Mouse (Mus musculus) layer of hippocampus, postnatal 10 days (tissue): Measurements from ENCODE around the gene Zfp28. TPM values are rescaled to one million over a fixed set of nuclear protein-coding genes. Genes with fewer than 3 reads are reported as not detected.
A peak's percentile ranks its signal among the peaks of the same experiment; 100 is the strongest.

Experiments used
- DNase-seq, 2 experiments: peaks; one replicate each; pipeline ENCODE4 v3.0.0; 2021; ENCODE audit warnings: low spot score in 2 of 2
- total RNA-seq, 2 experiments: library from RNA; stranded (reverse); gene quantifications; 2 replicates each; pipeline ENCODE4 v1.2.3; 2021

The Zfp28 gene
- total RNA-seq, 2 experiments from 2014 or later, result 8.6 to 10.3 TPM

DNA sequence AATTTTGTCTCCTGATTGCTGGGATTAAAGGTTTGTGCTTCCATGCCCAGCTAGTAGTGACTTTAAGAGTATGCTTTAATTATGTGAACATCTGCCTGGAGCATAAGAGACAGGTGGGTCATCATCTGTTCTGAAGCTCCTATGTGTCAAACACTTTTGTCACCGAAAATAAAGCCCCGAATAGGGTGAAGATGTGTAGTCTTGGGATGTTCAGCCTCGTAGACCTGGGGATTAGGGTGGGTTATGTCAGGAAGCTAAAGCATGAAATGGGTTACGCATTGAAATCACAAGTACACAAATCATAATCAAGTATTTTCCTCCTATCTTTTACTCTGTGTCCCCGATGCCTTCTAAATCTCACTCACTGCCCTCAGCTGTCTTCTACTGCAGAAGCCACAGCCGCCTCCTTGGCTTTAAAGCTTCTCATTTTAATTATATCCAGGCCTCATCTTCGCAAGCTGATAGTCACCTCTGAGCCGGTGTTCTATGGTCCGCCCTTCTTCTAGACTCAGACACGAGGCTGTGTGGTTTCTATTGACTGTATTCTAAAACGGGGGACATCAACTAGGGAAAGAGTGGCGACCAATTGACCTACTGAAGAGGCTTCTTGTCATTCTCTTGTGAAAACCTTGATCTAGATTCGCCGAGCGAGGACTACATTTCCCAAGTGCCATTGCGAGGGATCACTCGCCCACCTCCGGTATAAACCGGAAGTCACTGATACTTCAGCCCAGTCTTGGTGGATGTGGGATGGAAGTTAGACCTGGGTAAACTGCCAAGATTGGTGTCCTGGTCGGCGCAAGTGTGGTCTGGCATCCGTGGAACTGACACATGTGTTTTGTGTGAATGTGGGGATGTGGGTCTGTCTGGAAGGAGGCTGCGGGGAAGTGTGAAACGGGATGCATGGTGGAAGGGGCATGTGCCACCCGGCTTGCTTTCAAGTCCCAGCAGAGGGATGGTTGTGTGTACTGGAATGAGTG is 15.2 kb downstream of the Zfp28 start, which contains the start of gene Smim17:
Smim17 (plus strand) TSS at position 720 of the 980 bp plus-strand sequence.
- peak; percentile 69 to 71 for DNase-seq

GRCm38 (mm10) chr7:6410043-6410442 is 26.9 kb downstream of the Zfp28 start, which contains the start of gene Gm20715:
Gene Gm20715 (plus strand): TSS chr7:6410277.
- DNase-seq, result peak; percentile 88 to 89

DNA sequence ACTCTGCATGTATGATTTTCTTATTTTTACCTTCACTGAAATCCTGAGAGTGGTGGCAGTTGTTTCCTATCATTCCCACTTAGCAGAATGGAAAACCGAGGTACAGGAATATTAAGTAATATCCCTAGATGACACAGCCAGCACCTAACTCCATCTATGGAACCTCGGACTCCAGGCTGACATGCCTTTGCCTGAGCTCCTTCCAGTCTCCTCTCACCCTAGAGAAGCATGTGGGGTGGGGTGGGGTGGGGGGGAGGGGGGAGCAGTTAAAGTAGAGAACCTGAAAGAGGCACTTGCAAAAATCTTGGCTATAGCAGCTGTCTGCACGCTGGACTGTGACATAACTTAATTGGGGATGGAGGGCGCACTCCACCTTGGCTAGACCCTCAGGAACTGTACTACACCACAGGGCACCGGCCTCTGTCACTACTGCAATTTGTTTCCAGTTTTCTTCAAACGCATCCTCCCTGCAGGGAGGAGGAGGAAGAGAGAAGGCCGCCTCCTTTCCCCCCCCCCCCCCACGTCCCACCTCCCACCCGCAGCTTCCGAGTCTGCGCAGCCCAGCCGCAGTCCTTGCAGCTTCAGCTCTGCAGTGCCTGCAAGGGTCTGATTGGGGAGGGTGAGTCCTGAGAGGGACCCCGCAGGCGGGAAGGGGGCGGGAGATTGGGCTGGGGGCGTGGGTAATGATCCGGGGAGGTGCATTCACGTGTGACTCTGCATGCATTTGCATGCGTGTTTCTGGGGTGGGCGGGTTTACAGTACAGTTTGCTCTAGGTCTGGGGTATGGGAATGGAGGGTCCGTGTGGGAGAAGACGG is 31.7 kb downstream of the Zfp28 start:
- DNase-seq, result peak; percentile 36 to 47

- DNase-seq, result no peak
Measured at GRCm38 (mm10) chr7:6415442-6415787, 32.3 kb downstream of the Zfp28 start.

DNA sequence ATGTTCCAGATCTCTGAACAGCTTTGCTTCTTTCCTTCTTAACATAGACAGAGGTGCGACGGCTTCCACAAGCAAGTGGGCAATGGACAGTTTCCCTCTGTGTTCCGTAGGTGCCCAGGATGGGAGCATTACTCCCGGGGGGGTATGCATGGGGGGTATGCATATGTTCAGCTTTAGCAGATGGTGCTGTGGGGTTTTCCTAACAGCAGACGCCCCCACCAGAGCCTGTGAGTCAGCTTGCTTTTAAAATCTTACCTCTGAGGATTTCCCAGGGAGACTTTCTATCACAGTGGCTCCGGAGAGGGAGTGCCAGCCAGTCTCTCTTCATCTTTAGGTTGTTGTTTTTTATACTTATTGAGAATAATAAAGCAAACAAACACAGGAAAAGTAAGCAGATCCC is 36.8 kb downstream of the Zfp28 start:
- DNase-seq, result no peak

GRCm38 (mm10) chr7:6429381-6429780 is 46.3 kb downstream of the Zfp28 start:
- no peak for DNase-seq

DNA sequence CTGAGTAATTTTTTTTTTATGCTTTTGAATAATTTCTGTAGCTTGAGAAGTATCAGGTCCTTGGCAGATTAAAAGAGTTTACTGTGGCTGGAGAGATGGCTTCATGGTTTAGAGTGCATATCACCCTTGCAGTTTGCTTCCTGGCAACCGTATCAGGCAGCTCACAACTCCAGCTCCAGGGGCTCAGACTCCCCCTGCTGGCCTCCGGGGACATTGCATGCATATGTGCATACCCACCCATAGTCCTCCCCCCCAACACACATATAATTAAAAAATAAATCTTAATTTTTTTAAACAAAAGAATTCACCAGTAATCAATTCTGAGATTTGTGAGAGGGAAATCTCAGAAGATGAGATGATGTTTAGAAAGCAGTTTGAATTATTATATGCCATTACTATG is 47.2 kb downstream of the Zfp28 start:
- DNase-seq, result no peak

DNA sequence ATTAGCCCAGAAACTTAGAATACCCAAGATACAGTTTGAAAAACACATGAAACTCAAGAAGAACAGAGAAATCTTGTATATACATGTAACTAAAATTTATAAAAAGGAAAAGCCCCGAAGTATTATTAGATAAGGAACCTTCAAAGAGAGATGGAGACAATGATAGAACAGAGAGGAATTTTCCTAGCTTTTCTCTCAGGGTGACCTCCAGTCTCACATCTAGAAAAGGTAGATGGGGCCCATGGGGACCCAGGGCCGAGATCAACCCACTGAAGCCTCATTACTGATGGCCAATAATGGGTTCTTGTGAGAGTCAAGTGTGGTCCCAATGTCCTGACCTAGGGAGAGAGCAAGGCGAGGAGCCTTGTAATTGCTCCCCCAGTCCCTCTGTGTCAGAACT is 55.3 kb downstream of the Zfp28 start, which contains the start of gene Olfr1344:
Olfr1344 (plus strand) TSS at position 301 of the 400 bp plus-strand sequence.
- no peak for DNase-seq

- DNase-seq, result no peak
Measured at GRCm38 (mm10) chr7:6441173-6441572, 58.1 kb downstream of the Zfp28 start.

Other genes starting within 250 kb of the Zfp28 start
- 10 to 100 TPM; 27.1 to 32.7 TPM for gene Zfp787, start 227.3 kb upstream of the Zfp28 start, total RNA-seq
- 10 to 100 TPM; 55.9 to 65.8 TPM for gene Zfp444, start 211.1 kb upstream of the Zfp28 start, total RNA-seq
- not detected for gene Galp, start 186.2 kb upstream of the Zfp28 start, total RNA-seq
- gene Zscan5b, start 161.0 kb upstream of the Zfp28 start, total RNA-seq, result not detected
- gene Epp13, start 130.6 kb upstream of the Zfp28 start, total RNA-seq, result not detected
- gene Zfp667, start 96.7 kb upstream of the Zfp28 start, total RNA-seq, result 10 to 100 TPM; 14.5 to 17.2 TPM
- gene Zfp583, start 52.0 kb upstream of the Zfp28 start, total RNA-seq, result 10 to 100 TPM; 17.6 to 17.8 TPM
- gene Gm3854, start 39.5 kb upstream of the Zfp28 start, total RNA-seq, result 1 to 10 TPM; 5.6 to 6.8 TPM
- 1 to 10 TPM; 5.2 to 5.8 TPM for gene Zfp78, start 20.0 kb upstream of the Zfp28 start, total RNA-seq
- gene Smim17, start 15.4 kb downstream of the Zfp28 start, total RNA-seq, result 10 to 100 TPM; 18.5 to 19.0 TPM
- under 1 TPM; 0.09 to 0.14 TPM for gene Gm20715, start 27.0 kb downstream of the Zfp28 start, total RNA-seq
- gene Olfr1344, start 55.4 kb downstream of the Zfp28 start, total RNA-seq, result 1 to 10 TPM; 1.1 to 1.4 TPM
- gene Olfr1336, start 72.9 kb downstream of the Zfp28 start, total RNA-seq, result under 1 TPM in 1 of 2 experiments, not detected in 1; 0.04 TPM
- not detected for gene Olfr1346, start 83.8 kb downstream of the Zfp28 start, total RNA-seq
- gene Olfr5, start 103.6 kb downstream of the Zfp28 start, total RNA-seq, result not detected
- gene Olfr1347, start 116.5 kb downstream of the Zfp28 start, total RNA-seq, result not detected
- not detected for gene Olfr1348, start 125.5 kb downstream of the Zfp28 start, total RNA-seq
- gene Olfr1349, start 139.7 kb downstream of the Zfp28 start, total RNA-seq, result under 1 TPM in 1 of 2 experiments, not detected in 1; 0.22 TPM
- gene Olfr1350, start 181.5 kb downstream of the Zfp28 start, total RNA-seq, result not detected